1 mouse cellular context compared by ENCODE assay signal in the genomic region with DNA sequence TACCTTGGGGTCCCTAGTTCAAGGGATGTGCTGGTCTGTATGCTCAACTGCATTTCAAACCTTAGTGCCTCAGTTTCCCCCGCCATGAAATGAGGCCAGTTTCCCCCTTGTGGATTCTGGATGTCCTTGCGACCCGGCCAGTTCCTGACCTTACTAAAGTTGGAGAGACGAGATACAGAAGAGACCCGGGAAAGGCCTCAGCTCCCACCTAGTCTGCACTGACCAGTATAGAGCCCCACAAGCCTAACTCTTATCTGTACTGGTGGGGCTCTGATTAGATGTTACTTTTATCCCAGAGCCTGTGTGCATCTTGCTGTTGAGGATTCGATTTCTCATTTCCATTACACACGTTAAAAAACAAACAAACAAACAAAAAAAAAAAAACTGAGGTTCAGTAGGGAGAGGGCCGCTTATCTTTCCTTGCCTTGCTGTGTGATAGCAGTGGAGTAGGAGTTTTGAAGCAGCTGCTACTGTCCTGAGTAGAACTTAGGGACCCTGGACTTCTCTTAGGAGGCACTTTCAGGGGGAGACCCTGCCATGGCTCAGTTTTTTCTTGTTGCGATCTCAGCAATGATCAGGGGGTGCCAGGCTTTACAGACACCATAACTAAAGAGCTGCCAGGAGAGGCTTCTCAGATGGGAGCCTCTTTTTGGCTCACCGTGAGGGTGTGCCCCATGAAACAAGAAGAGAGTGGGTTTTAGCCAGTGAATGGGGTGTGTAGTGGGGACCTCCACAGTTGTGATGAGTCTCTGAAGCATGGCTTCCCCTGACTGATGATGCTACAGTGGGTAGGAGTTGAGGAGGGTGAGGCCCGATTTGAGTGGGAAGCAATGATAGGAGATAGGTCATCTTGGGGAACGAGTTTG.
TF ChIP-seq lines count a peak whose summit lies in the region.

No protein-coding gene starts in this region.

TF ChIP-seq in MEL, 35 proteins besides CTCF, POLR2A, EP300 and RAD21 (continued from another document):
- TF ChIP-seq ETS1 (IDR thresholded peaks at IDR 0.05; ENCODE audit: low read depth, low read length) (peak; percentile 36; the same call in 1 of the 2 replicates), HCFC1 (IDR thresholded peaks at IDR 0.05; ENCODE audit: low read depth, low read length) (no peak), CHD1 (IDR thresholded peaks at IDR 0.05; ENCODE audit: low read depth, low read length) (0 out of 2 replicates have a peak, but pooled peaks have one; percentile 66), SIN3A (IDR thresholded peaks at IDR 0.05; ENCODE audit: low read length) (peak; percentile 77), ELF1 (IDR thresholded peaks at IDR 0.05; ENCODE audit: low read depth, low read length) (0 out of 2 replicates have a peak, but pooled peaks have one; percentile 20), MAFK (IDR thresholded peaks at IDR 0.05; ENCODE audit: borderline replicate concordance, low read depth, low read length) (no peak), MYB (IDR thresholded peaks at IDR 0.05; ENCODE audit: low read depth, low read length) (no peak), TBP (IDR thresholded peaks at IDR 0.05; ENCODE audit: low read depth, low read length) (no peak), BHLHE40 (IDR thresholded peaks at IDR 0.05; ENCODE audit: borderline replicate concordance, low read depth, low read length) (no peak), JUND (IDR thresholded peaks at IDR 0.05; ENCODE audit: low read depth, low read length) (no peak), RCOR1 (IDR thresholded peaks at IDR 0.05; ENCODE audit: low read depth, low read length) (0 out of 2 replicates have a peak, but pooled peaks have one; percentile 16), ZNF384 (IDR thresholded peaks at IDR 0.05; ENCODE audit: low read depth, low read length) (peak; percentile 88), POLR2AphosphoS5 (IDR thresholded peaks at IDR 0.05; ENCODE audit: borderline replicate concordance, low read depth, low read length) (no peak), ZKSCAN1 (IDR thresholded peaks at IDR 0.05; ENCODE audit: low read depth, low read length) (no peak), CHD2 (IDR thresholded peaks at IDR 0.05; ENCODE audit: low read length) (no peak), MAZ (IDR thresholded peaks at IDR 0.05; ENCODE audit: low read depth, low read length) (peak; percentile 42; the same call in 1 of the 2 replicates)
